Mouse (Mus musculus): Measurements from ENCODE around the gene Tspan32. TPM values are rescaled to one million over a fixed set of nuclear protein-coding genes. Genes with fewer than 3 reads are reported as not detected.

Tspan32 gene
- total and polyA plus RNA-seq, 2 experiments from 2014 or later, result 0.46 to 1.7 TPM

GRCm38 (mm10) chr7:143025496-143025895 lies 20.6 kb downstream of the Tspan32 start:
- Histone ChIP-seq H3K4me1 (ENCODE audit: control insufficient read depth, insufficient read depth) (peaks cover 12% of the 10 kb centered on the region; the same call in 1 of the 2 replicates), H3K27ac (ENCODE audit: low read depth) (no peak overlapping the region), H3K27me3 (ENCODE audit: control insufficient read depth, insufficient read depth, low read length) (no peaks in the 10 kb centered on the region), H3K4me3 (ENCODE audit: low read depth, low read length) (no peak overlapping the region), H3K36me3 (replicated peaks; ENCODE audit: control insufficient read depth, insufficient read depth, low read length) (no peaks in the 10 kb centered on the region), H3K4me2 (ENCODE audit: low read depth, low read length) (no peak overlapping the region), H3K9me3 (replicated peaks; ENCODE audit: control insufficient read depth, low read length) (no peaks in the 10 kb centered on the region), H3K9ac (replicated peaks; ENCODE audit: low read depth, low read length) (no peak overlapping the region)
- no peak for DNase-seq (ENCODE audit: low spot score)
- no peak for TF ChIP-seq EP300 (IDR thresholded peaks at IDR 0.05; ENCODE audit: low read depth)
- TF ChIP-seq CTCF (IDR thresholded peaks at IDR 0.05; ENCODE audit: low read depth), result no peak
- WGBS, result 88% methylated on average over 3 of the region's 3 CpGs
- no peak for ATAC-seq (ENCODE audit: insufficient read depth, low read depth)

GRCm38 (mm10) chr7:143027196-143027595 lies 22.4 kb downstream of the Tspan32 start:
- no peaks in the 10 kb centered on the region for H3K36me3 ChIP-seq (replicated peaks; ENCODE audit: control insufficient read depth, insufficient read depth, low read length)
- H3K9me3 ChIP-seq (replicated peaks; ENCODE audit: control insufficient read depth, low read length), result no peaks in the 10 kb centered on the region
- H3K4me2 ChIP-seq (ENCODE audit: low read depth, low read length), result no peak overlapping the region
- TF ChIP-seq CTCF (IDR thresholded peaks at IDR 0.05; ENCODE audit: low read depth) (no peak), EP300 (IDR thresholded peaks at IDR 0.05; ENCODE audit: low read depth) (no peak)
- no peak for DNase-seq (ENCODE audit: low spot score)
- no peaks in the 10 kb centered on the region for H3K27me3 ChIP-seq (ENCODE audit: control insufficient read depth, insufficient read depth, low read length)
- ATAC-seq (ENCODE audit: insufficient read depth, low read depth), result peak; percentile 57; the same call in 1 of the 2 replicates
- peak overlapping the region; percentile 33 for H3K27ac ChIP-seq (ENCODE audit: low read depth)
- H3K4me3 ChIP-seq (ENCODE audit: low read depth, low read length), result no peak overlapping the region
- WGBS, result 79% methylated on average over 4 of the region's 4 CpGs
- no peak overlapping the region for H3K9ac ChIP-seq (replicated peaks; ENCODE audit: low read depth, low read length)
- peaks cover 17% of the 10 kb centered on the region for H3K4me1 ChIP-seq (ENCODE audit: control insufficient read depth, insufficient read depth)

- H3K9me3 ChIP-seq (replicated peaks; ENCODE audit: control insufficient read depth, low read length), result no peaks in the 10 kb centered on the region
- TF ChIP-seq EP300 (IDR thresholded peaks at IDR 0.05; ENCODE audit: low read depth), result 0 out of 2 replicates have a peak, but pooled peaks have one; percentile 50
- TF ChIP-seq CTCF (IDR thresholded peaks at IDR 0.05; ENCODE audit: low read depth), result no peak
- 22% methylated on average over 1 of the region's 1 CpGs for WGBS
- no peaks in the 10 kb centered on the region; the same call in 1 of the 2 replicates for H3K36me3 ChIP-seq (replicated peaks; ENCODE audit: control insufficient read depth, insufficient read depth, low read length)
- H3K4me2 ChIP-seq (ENCODE audit: low read depth, low read length), result no peak overlapping the region
- ATAC-seq (ENCODE audit: insufficient read depth, low read depth) (peak; percentile 69), DNase-seq (ENCODE audit: low spot score) (no peak)
- no peak overlapping the region for H3K4me3 ChIP-seq (ENCODE audit: low read depth, low read length)
- H3K27me3 ChIP-seq (ENCODE audit: control insufficient read depth, insufficient read depth, low read length), result no peaks in the 10 kb centered on the region
- H3K4me1 ChIP-seq (ENCODE audit: control insufficient read depth, insufficient read depth), result peaks cover 21% of the 10 kb centered on the region
- H3K9ac ChIP-seq (replicated peaks; ENCODE audit: low read depth, low read length), result no peak overlapping the region
- peak overlapping the region; percentile 65 for H3K27ac ChIP-seq (ENCODE audit: low read depth)
Observed at GRCm38 (mm10) chr7:143031816-143032215, 27.0 kb downstream of the Tspan32 start.

- H3K27ac ChIP-seq (ENCODE audit: low read depth), result no peak overlapping the region
- H3K27me3 ChIP-seq (ENCODE audit: control insufficient read depth, insufficient read depth, low read length), result no peaks in the 10 kb centered on the region
- 66% methylated on average over 4 of the region's 4 CpGs for WGBS
- H3K4me3 ChIP-seq (ENCODE audit: low read depth, low read length), result no peak overlapping the region
- no peak overlapping the region for H3K4me2 ChIP-seq (ENCODE audit: low read depth, low read length)
- peaks cover 9% of the 10 kb centered on the region for H3K4me1 ChIP-seq (ENCODE audit: control insufficient read depth, insufficient read depth)
- no peak for ATAC-seq (ENCODE audit: insufficient read depth, low read depth)
- no peak for TF ChIP-seq CTCF (IDR thresholded peaks at IDR 0.05; ENCODE audit: low read depth)
- no peak for TF ChIP-seq EP300 (IDR thresholded peaks at IDR 0.05; ENCODE audit: low read depth)
- DNase-seq (ENCODE audit: low spot score), result no peak
- H3K9me3 ChIP-seq (replicated peaks; ENCODE audit: control insufficient read depth, low read length), result no peaks in the 10 kb centered on the region
- no peaks in the 10 kb centered on the region; the same call in 1 of the 2 replicates for H3K36me3 ChIP-seq (replicated peaks; ENCODE audit: control insufficient read depth, insufficient read depth, low read length)
- no peak overlapping the region for H3K9ac ChIP-seq (replicated peaks; ENCODE audit: low read depth, low read length)
Observed at GRCm38 (mm10) chr7:143033581-143033980, 28.7 kb downstream of the Tspan32 start.

GRCm38 (mm10) chr7:143034112-143034511 lies 29.3 kb downstream of the Tspan32 start:
- H3K9ac ChIP-seq (replicated peaks; ENCODE audit: low read depth, low read length), result no peak overlapping the region
- no peak overlapping the region for H3K4me2 ChIP-seq (ENCODE audit: low read depth, low read length)
- ATAC-seq (ENCODE audit: insufficient read depth, low read depth) (no peak), DNase-seq (ENCODE audit: low spot score) (no peak)
- peaks cover 9% of the 10 kb centered on the region for H3K4me1 ChIP-seq (ENCODE audit: control insufficient read depth, insufficient read depth)
- H3K27me3 ChIP-seq (ENCODE audit: control insufficient read depth, insufficient read depth, low read length), result no peaks in the 10 kb centered on the region
- H3K27ac ChIP-seq (ENCODE audit: low read depth), result no peak overlapping the region
- H3K36me3 ChIP-seq (replicated peaks; ENCODE audit: control insufficient read depth, insufficient read depth, low read length), result no peaks in the 10 kb centered on the region; the same call in 1 of the 2 replicates
- TF ChIP-seq CTCF (IDR thresholded peaks at IDR 0.05; ENCODE audit: low read depth), result no peak
- TF ChIP-seq EP300 (IDR thresholded peaks at IDR 0.05; ENCODE audit: low read depth), result no peak
- H3K4me3 ChIP-seq (ENCODE audit: low read depth, low read length), result no peak overlapping the region
- no peaks in the 10 kb centered on the region for H3K9me3 ChIP-seq (replicated peaks; ENCODE audit: control insufficient read depth, low read length)
- WGBS, result 83% methylated on average over 2 of the region's 2 CpGs
